Mouse (Mus musculus): ENCODE measurements at regions not wholly inside any gene's neighbourhood (a gene's known extent, or its start where the extent isn't known, plus 50 kb on each side); places are given as distances from the start of the nearest gene placed in this dataset.
A peak's percentile ranks its signal among the peaks of the same experiment; 100 is the strongest.

DNA sequence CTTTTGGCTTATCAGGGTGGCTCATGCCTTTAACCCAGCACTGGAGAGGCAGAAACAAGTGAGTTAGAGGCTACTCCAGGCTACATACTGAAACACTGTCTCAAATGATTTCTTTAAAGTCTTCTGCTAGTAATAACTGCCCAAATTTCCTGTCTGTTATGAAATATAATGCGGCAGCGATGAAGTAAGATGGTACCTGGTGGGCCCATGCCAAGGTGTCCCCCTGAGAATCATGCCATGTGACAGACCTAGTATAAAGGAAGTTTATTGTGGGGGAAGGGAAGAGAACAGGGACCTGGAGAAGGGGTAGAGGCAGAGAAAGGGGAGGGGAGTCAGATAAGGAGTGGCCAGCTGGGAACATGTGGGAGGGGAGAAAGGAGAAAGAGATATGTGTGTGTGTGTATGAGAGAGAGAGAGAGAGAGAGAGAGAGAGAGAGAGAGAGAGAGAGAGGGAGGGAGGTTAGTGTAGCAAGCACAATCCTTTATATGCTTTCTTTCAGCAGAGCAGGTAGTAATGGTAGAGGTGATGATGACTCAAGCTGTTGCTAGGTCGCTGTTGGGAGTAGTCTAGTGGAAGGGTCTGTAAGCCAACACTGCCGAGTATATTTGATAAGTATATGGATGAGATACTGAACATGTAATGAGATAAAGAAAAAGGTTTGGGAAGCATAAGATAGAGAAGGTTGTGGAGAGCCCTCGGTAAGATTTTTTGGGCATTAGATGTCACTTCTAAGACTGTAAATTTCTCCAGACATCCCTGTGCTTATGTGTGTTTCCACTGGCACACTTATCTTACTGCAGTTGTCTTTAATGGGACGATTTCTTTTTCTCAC lies 71.1 kb upstream of the Dph5 start:
- no peak for DNase-seq (ENCODE audit: low spot score in 2 of 2)

DNA sequence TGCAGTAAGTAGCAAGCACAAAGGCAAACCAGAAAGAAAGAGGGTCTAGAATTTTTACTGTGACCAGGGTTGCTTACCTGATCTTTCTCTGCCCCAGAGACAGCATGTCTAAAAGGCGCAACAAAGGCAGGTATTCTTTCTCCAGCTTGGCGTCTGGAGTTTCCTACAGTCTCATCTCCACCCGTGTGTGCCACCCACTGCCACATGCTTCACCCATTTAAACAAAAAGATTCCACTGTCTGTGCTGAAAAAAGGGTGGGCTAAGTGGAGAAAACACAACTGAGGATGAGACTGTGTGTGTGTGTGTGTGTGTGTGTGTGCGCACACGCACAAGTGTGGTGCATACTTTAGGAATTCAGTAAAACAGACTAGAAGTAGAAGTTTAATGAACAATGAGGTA lies 69.9 kb upstream of the Dph5 start:
- DNase-seq (ENCODE audit: low spot score in 2 of 2): no peak

DNA sequence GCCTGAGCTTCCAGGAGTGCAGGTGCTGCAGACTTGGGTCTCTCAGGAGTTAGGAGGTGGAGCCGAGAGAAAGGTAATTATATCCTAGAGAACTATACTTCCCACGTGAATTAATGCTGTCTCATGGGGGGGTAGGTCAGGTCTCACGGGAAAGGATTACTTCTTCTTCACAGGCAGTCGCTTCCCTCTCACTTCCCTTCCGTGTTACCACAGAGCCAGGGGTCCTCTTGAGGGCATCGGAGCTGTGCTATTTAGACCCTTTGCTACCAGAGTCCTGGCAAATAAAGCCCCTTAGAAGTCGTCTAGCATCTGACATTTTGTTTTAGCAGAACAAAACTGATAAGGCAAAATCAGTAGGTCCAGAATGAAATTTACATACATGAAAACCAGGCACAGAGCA lies 68.9 kb upstream of the Dph5 start:
- DNase-seq (ENCODE audit: low spot score in 2 of 2): peak; percentile 69 to 79

DNA sequence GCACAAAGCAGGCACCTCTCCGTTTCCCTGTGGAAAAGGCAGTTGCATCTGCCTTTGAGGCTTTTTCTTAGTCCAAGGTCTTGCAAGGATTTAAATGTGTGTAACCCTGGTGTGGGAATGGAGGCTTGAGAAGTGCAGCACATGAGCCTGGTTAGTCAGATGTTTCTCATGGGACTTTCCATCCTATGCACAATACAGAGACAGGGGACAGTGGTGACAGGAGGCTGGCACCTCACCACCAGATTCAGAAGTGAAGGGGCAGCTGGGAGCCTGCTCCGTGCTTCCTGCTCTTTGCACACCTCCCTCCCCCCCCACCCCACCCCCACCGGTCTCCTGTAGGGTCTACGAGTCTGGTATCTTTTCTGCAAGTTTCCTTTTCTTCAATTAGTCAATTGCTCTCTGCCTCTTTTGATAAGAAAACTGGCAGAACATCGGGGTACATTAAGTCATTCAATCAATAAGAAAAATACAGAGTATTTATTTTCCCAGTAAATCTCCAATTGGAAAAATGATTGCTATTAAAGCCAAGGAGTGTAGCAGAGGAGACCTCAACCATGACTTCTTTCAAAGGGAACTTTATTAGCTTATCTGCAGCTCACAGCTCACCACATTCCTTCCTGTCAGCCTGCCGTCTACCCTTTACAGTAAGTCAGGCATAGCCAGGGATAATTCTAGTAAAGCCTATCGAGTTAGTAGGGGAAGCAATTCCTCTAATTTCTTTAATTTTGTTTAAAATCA lies 68.1 kb upstream of the Dph5 start:
- DNase-seq (ENCODE audit: low spot score in 2 of 2): peak; percentile 68 to 72

DNA sequence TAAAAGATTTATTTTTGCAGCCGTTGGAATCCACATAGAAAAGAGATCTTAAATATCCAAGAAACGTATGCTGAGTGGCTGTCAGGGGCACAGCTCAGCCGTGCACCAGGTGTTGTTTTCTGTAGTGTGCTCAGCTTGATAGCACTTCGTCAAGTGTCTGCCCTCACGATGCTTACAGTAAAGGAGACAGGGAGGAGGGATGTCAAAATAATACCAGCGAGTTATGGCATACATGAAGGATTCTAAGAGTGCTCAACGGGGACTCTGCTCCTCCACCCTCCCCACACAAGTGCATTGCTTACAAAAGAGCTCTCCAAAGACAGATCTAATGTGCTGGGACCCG lies 67.5 kb upstream of the Dph5 start:
- peak in 1 of 2 experiments; percentile 24 for DNase-seq (ENCODE audit: low spot score in 2 of 2)

DNA sequence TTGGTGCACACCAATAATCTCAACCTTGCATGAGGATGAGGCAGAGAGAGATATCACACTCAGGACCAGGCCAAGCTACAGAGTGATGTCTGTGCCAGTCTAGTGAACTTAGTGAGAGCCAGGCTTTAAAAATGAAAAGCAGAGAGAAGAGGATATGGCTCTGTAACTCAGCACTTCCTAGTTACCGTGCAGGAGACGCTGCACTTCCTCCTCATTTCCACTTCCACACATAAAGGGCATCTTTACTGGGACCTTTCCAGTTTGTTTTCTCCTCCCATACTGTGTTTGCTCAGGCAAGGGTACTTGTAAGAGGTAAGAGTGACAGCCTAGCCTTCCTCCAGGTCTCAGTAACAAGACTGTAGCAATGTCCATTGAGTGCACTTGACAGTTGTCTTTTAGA lies 66.0 kb upstream of the Dph5 start:
- no peak for DNase-seq (ENCODE audit: low spot score in 2 of 2)

DNA sequence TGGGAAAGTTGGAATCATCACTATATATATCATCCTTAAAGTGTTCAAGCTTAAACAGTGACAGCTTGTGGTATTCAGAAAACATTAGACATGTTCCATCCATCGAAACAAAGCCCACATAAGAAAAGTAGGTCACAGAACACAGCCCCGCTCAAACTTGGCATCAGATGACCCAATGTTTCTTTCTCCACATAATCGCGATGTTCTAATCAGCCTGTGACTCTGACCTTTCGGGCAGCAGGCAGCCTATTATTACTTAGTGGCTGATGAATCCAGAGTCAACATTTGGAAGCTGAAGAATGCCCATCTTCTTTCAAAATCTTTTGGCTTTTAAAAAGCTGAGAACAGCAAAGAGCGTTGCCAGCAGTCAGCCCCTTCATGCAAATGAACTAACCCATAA lies 65.1 kb upstream of the Dph5 start:
- no peak for DNase-seq (ENCODE audit: low spot score in 2 of 2)

DNA sequence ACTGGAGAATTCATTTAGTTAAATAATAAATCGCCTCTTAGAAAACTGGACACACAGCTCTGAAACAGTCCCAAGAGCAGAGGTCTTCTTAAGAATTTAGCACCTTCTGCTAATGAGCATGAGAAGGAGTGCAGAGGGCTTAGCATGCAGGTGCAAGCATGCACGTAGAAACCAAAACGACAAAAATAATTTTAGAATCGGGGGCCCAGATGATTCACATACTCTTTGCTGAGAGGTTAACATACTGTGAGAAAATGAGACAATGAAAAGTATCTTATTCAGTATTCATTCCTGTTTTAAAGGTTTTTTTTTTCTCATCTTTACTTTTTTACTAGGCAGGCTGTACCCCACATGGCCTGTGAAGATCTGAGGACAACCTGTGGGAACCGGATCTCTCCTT lies 63.9 kb upstream of the Dph5 start:
- peak; percentile 63 for DNase-seq (ENCODE audit: low spot score in 2 of 2)

DNA sequence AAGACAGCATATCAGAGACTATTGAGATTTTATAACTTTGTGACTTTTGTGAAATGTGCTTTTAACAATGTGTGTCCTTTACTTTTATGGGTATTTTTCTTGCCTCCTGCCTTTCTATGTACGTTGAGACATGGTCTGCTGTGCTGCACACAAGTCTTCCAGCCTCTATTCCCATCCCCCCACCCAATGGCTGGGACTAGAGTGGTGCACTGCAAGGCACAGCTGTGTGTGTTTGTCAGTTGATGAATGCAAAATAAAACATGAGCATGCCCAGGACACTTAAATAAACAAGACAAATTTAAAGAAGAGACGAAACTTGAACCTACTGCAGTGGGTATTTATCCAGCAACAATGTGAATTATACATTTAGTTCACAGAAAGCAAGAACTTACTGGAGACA lies 62.8 kb upstream of the Dph5 start:
- DNase-seq (ENCODE audit: low spot score in 2 of 2): no peak

DNA sequence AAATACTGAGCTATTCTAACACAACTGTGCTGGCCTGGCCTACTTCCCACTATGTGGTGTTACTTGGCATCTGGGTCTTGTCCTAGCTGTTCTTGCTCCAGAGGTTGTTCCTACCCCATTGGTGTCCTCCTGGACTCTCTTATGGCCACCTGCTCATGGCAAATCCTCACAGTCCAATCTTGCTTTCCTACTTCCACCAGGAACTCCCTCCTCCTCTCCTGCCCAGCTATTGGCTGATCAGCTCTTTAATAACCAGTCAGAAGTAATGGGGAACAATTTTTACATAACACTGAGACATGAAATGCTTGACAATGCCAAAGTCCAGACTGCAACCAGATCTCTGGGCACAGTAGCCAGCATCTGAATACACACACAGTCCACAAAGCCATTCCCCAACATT lies 52.3 kb upstream of the Dph5 start:
- DNase-seq (ENCODE audit: low spot score in 2 of 2): no peak

DNA sequence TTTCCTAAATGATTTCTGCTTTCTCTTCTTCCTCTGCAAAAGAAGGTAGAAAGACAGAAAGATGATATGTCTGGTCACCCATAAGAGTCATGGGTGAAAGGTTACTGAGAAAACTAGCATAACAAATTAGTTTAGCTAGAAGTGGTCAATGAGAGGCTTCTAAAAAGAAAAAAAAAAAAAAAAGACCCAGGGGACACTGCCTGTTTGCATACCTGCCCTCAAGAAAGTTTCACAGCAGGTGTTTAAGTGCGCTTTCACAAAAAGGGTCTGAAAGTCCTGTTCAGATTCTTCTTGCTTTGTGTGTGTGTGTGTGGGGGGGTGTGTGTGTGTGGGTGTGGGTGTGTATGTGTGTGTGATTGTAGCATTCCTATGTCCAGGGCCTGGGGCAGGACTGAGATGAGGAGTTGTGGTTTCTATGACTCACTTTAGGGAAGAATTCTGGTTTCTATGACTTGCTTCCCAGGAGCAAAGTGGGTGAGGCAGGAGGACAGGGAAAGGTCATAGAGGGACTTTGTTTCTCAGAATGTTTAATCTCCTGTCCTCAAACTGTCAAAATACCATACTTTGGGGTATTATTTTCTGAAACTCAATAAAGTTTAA lies 49.9 kb upstream of the Dph5 start:
- peak; percentile 25 to 48 for DNase-seq (ENCODE audit: low spot score in 2 of 2)

Measured in spleen, postnatal 36 days (tissue).